Mouse (Mus musculus): ENCODE results near the gene Cbarp.

The Cbarp gene

DNA sequence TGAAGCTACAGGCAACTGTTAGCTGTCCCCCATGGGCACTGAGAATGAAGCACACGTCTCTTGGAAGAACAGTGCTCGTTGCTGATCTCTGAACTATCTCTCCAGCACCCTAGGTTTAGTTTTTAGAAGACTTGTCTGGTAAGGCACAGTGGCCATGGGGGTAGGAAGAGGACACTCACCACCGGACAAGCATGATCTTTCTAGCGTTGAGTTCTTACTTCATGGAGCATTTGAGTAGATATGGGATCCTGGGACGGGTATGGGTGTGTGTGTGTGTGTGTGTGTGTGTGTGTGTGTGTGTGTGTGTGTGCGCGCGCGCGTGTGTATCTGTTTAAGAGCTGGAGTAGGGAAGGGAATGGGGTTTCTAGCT is at the start of gene Cbarp:
Gene Cbarp (minus strand): TSS at position 170 of the 370 bp plus-strand sequence.
- no peak for DNase-seq (ENCODE audit: low read depth in 1 of 2, low spot score in 2 of 2)

DNA sequence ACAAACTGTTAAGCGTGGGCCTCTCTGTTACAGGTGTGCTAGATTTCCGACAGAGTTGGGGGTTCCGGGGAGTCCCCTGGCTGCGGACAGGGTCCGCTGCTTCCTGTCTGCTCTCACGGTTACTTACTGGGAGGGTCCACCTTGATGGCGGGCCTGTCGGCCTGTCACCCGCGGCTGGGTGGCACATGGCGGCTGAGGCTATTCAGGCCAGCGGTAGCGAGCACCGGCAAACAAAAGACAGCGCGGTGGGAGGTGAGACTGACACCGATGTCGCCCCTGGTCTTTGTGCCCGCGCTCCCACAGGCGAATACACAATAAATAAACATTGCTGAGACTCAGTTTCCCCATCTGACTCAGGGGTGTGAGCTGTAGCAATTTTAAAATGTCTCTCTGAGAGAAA is 49.4 kb upstream of the Cbarp start:
- no peak for DNase-seq (ENCODE audit: low read depth in 1 of 2, low spot score in 2 of 2)

DNA sequence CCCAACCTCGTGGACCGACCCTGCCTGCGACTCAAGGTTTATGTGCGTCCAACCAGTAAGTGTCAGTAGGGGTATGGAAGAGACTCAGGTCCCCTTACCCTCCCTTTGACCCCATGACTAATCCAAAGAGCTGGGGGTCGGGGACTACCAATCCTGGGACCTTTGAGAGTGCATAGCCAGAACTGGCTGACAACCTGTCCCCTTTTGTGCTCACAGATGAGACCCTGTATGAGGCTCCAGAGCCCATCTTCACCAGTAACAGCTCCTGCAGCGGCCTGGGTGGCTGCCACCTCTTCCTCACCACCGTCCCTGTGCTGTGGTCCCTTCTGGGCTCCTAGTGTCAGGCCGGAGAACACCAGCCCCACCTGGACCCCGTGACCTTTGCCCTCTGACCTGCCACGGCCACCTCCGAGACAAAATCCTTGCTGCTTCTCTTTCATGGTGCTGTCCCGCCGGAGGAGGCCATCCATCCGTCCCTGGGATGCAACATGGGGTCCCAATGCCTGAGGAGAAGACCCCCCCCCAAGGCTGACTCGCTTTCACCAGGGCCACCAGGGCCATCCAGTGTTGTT is 47.9 kb upstream of the Cbarp start:
- no peak for DNase-seq (ENCODE audit: low read depth in 1 of 2, low spot score in 2 of 2)

DNA sequence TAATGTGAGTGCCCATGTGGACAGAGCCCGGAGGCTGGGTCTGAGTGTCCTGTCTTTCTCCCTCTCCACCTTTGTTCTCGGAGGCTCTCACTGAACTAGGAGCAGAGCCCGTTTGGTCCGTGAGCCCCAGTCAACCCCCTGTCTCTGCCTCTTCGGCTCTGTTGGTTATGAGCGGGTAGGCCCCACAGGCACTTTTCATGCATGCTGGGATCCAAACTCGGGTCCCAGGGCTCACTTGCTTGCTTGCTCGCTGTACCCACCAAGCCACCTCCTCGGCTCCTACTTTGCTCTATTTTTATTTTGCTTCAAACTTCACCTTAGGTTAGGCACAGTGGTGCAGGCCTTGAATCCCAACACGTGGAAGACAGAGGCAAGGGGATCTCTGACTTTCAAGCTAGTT is 47.1 kb upstream of the Cbarp start:
- DNase-seq (ENCODE audit: low read depth in 1 of 2, low spot score in 2 of 2): no peak

DNA sequence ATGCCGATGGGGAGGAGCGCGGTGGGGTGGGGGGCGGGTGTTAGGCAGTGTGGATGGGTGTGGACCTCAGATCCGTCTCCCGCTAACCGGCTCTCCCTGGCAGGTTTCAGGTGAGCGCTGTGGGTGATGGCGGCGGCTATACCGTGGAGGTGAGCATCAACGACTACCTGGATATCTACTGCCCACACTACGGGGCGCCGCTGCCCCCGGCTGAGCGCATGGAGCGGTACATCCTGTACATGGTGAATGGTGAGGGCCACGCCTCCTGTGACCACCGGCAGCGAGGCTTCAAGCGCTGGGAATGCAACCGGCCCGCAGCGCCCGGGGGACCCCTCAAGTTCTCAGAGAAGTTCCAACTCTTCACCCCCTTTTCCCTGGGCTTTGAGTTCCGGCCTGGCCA is 46.0 kb upstream of the Cbarp start:
- DNase-seq (ENCODE audit: low read depth in 1 of 2, low spot score in 2 of 2): no peak

DNA sequence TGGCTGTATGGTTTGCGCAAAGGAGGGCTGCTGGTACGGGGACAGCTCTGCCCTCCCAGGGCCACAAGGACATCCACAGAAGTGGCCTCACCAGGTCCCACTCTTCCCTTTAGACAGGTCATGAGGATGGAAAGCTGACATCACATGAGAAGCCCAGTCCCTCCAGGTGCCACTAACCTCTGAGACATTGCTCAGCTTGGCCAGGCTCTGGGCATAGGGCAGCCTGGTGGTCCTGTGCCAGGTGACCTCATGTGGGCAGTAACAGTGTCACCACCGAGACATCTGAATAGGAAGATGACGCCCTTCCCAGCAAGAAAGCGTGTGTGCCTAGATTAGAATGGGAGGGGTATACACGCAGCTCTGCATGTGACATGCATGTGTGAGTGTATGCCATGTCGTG is 41.9 kb upstream of the Cbarp start:
- no peak for DNase-seq (ENCODE audit: low read depth in 1 of 2, low spot score in 2 of 2)

DNA sequence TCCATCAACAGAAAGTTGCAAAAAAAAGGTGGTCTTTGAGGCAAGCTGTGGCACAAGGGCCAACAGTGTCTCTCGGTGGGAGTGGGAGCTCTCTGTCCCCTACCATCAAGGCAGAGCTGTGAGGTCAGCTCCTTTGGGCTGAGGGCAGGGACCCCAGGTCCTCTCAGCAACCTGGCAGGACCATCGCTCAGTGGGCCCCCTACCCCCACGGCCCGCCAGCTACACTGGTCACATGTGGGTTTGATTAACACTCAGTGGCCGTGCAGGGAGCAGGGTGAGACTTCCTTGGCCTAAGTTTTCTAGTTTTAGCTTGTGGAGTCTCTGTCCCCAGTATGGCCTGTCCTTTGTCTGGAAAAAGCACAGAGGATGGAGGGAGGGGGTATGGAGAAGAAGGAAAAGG is 40.2 kb upstream of the Cbarp start:
- no peak for DNase-seq (ENCODE audit: low read depth in 1 of 2, low spot score in 2 of 2)

DNA sequence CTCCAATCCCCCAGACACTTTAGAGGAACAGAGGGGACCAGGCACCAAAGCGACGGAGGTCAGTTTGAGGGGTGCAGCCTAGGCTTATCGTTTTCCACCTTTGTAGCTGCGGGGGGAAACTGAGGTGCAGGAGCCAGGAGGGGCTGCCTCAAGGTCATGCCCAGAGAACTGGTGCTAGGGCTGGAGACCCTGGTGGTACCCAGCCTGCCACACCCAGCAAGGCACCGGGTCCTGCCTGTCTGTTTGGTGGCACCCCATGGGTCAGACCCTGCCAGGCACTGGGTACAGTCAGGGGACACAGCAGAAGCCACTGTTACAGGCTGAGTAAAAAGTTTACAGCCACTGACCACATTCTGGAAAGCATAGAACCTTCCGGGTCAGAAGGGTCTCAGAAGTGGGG is 39.7 kb upstream of the Cbarp start:
- DNase-seq (ENCODE audit: low read depth in 1 of 2, low spot score in 2 of 2): no peak

DNA sequence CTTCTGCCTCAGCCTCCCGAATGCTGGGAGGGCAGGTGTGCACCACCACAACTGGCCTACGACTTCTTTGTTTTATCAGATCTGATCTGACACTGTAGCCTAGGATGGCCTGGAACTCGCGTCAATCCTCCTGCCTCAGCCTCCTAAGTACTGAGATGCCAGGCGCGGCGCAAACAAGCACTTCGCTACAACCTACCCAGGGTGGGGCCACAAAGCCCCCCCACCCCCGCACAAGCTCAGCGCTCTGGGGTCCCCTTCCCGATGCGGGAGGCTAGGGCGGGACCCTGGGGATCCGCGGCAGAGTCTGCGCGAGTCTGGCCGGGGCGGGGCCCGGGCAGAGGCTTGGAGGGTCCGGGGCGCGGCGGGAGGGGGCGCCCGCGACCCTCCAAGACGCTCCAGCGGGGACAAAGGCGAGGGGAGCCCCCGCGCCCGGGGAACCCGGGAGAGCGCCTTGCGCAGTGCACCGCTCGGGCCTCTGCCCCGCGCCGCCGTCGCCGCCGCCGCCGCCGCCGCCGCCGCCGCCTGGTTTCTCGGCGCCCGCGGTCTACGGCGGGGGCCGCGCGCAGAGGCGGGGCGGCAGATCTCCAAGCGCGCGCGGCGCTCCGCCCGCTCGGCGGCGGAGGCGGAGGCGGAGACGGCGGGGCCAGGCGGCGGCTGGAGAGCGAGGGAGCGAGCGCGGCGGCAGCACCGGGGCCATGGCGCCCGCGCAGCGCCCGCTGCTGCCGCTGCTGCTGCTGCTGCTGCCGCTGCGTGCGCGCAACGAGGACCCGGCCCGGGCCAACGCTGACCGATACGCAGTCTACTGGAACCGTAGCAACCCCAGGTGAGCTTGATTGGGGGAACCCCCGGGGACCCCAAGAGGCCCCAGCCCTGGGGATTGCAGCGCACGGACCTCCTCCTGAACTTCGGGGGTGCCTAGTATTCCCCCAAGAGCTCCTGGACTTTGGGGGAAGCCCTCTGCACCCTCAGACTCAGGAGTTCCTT is 38.7 kb upstream of the Cbarp start, which contains the start of gene Efna2:
Gene Efna2 (plus strand): TSS at position 415 of the 984 bp plus-strand sequence.
- no peak for DNase-seq (ENCODE audit: low read depth in 1 of 2, low spot score in 2 of 2)

DNA sequence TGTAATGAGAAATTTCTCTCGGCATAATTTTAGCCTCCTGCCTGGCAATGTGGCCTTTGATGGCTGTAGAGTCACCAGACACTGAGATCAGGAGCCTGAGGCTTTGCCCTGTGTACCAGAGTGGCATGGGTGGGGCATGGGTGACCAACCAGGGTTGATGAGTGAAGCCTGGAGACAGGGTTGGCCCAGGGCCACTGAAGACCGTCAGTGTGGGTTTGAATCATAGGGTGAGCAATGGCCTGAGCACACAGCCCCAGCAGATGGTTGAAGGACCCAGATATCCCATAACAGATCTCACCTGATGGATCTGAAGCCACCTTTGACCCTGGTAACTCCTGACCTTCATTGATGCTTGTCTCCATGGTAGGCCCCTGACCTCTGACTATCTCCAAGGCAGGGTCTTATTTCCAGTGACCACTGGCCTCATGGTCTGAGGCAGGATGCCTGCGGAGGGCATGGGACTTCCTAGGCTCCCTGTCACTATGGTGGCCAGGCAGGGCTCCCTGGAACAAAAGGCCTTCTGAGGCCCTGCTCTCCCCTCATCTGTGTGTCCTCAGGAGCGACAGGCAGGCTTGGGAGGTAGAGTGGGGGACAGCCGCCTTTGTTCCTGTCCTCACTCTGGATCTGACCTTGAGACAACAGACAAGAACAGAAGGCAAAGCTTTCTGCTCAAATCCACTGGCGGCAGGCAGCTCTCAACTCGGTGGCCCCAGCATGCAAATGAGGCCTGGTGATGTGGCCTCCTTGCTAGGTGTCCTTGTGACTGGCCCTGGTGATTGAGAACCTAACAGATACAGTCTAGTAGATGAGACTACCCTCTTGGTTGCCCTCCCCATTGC is 37.0 kb upstream of the Cbarp start:
- DNase-seq (ENCODE audit: low read depth in 1 of 2, low spot score in 2 of 2): no peak

DNA sequence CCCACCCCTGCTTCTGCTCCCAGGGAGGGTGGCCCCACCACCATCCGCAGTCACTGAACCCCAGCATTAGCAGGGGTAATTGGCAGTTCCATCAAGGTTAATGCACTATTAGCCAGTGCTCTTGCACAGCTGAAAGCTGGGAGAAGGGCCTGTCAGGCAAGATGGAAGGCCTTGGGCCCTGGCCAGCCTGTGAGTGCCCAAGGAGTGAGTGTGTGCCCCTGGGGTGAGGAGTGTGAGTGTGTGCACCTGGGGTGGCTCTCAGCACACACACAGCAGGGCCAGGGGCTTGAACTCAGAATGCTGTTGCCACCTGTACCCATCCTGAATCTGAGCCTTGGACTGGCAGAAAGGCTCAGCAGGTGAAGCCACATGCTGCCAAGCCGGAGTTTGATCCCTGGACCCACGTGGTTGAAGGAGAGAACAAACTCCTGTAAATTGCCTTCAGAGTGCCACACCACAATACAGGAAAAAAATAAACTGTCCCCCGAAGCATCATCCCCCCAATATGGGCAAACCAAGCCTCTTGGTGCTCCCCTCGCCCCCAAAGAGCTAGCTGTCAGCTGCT is 35.7 kb upstream of the Cbarp start:
- DNase-seq (ENCODE audit: low read depth in 1 of 2, low spot score in 2 of 2): no peak

DNA sequence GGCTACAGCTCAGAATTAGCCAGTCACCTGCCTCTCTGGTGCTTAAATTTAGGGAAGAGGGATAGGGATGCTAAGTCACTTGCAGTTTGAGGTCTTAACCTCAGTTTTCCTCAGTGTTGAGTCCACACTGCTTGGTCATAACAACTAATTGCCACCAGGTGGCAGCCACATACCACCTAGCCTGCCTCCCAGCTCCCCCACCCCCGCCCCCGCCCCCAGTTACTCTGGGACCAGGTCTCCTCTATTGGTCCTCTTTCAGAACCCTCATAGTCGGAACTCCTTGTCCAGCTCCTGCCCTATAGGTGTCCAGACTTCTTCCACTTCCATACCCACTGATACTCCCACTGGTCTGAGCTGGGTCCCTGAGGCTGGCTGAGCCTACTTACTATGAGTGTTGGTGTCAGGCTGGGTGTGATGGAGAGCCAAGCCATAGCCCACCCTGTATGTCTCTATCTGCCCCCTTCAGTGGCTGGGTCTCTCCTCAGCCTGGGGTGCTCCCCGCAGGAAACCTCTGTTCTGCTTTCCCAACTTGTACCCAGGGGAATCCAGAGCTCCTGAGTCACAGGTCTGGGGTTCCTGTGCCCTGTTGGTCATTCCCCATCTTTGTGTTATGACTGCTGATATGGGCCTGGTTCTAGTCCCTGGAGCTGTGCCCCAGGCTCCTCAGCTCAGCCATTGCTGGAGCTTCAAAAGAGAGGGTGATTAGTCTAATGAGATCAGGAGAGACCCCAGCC is 35.1 kb upstream of the Cbarp start:
- DNase-seq (ENCODE audit: low read depth in 1 of 2, low spot score in 2 of 2): no peak

DNA sequence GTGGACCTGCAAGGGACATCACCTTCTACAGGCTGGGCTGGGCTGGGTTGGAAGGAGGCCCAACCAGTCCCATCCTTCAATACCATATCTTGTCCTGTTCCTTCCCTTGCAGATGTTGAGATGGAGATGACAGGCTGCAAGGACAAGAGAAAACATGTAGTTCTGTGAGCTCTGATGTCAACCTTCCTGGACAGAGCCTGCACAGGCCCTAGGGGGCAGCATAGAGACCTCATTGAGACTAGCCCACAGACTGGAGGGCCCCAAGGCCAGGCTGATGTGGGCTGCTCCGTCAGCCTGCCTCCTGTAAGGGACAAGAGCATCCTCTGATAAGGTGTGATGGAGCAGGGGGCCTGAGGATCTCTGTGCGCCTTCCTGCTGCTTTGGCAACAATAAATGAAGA is 34.1 kb upstream of the Cbarp start:
- no peak for DNase-seq (ENCODE audit: low read depth in 1 of 2, low spot score in 2 of 2)

DNA sequence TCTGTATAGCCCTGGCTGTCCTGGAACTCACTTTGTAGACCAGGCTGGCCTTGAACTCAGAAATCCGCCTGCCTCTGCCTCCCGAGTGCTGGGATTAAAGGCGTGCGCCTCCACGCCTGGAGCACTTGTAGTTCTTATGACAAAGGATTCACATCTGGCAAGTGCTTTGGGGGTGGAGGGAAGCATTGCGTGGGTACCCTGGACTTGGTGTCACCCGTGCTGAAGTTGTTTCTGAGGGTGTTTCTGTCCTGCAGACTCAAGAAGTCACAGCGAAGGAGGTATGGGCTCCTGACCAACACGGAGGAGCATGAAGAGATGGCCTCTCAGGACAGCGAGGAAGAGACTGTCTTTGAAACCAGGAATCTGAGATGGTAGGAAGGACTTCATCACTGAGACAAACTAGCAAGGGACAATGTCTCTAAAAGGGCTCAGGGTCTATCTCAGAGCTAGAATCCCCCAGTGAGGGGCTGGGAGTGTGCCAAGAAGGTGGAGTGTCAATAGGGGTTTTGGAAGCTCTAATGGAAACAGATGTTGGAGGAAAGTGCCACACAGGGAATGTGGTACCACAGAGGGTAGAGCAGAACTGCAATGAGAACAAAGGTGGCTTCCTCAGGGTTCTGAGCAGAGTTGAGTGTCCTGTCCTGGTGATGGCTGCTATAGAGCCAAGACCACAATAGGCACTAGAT is 33.5 kb upstream of the Cbarp start:
- DNase-seq (ENCODE audit: low read depth in 1 of 2, low spot score in 2 of 2): no peak

DNA sequence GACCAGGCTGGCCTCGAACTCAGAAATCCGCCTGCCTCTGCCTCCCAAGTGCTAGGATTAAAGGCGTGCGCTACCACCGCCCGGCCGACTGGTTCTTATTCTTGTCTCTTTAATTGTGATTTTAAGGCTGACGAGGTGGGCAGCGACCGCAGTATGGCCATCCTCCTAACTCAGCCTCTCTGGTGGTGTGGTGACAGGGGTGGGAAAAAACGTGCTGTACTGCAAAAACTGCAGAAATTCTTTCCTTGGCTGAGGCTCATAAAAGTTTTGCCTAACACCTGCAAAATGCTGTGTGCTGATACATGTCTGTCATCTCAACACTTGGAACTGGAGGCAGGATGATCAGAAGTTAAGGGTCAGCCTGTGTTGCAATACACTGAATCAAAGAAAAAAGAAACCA is 32.7 kb upstream of the Cbarp start:
- no peak for DNase-seq (ENCODE audit: low read depth in 1 of 2, low spot score in 2 of 2)

DNA sequence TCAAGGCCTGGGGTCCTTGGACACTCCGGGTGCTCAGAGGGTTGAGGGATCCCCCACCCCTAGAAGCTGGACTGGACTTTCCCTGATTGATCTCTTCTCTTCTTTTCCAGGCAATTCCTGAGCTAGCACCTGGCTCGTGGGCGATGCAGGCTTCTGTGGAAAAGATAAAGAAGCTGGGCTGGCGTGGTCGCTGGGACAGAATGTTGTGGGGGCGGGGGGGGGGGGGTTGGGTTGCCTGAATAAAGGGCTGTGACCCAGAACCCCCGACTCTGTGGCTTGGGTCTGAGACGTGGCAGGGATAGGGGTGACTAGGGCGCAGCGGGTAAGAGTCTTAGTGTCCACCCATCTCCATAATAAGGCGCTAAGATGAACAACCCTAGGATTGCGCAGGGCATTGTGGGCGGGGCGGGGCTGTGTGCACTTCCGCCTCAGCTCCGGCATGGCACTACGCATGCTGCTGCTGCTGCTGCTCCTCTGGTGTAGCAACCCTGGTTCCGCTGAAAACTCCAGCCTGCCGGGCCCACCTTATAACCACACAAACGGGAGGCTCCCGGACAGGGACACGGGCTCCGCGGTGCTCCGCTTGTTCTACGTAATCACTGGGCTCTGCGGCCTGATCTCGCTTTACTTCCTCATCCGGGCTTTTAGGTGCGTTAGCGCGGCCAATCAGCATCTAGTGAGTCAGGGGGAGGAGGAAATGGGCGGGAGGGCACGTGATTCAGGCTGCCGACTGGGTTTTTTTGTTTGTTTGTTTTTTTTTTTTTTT is 32.1 kb upstream of the Cbarp start, which contains the start of gene 1600002K03Rik:
Gene 1600002K03Rik (plus strand): TSS at position 418 of the 766 bp plus-strand sequence.
- peak; percentile 91 to 94 for DNase-seq (ENCODE audit: low read depth in 1 of 2, low spot score in 2 of 2)

DNA sequence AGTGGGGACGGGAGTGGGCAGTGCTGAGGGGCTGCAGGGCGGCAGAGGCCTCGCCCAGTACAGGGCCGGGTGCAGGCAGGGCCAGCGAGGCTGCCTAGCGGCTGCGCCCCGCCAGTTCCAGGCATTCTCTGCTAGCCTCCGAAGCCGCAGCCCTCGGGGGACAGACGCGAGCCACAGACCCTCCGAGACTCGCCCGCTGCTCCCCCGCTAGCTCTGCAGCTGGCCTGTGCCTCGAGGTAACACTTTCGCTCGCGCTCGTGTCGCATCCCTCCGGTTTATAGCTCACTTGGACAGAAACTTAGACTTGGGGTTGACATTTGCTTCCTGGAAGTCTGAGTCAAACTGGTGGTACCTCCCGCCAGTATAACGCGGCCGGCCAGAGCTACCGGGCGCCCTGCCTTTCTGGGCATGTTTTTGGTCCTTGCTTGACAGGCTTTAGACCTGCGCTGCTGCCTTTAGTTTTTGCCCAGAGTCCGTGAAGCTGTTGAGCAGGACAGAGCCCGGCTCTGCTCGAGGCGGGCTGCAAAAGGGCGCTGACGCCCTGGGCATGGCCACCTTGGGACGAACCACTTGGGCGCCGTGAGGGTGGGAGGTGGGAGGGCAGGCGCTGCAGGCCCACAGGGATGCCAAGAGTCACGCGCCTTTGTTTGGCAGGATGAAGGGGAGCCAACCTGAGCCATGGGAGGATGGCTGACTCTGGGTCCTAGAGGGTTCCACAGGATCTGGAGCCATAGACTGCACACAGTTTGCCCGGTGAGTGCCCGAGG is 31.3 kb upstream of the Cbarp start:
- no peak for DNase-seq (ENCODE audit: low read depth in 1 of 2, low spot score in 2 of 2)

DNA sequence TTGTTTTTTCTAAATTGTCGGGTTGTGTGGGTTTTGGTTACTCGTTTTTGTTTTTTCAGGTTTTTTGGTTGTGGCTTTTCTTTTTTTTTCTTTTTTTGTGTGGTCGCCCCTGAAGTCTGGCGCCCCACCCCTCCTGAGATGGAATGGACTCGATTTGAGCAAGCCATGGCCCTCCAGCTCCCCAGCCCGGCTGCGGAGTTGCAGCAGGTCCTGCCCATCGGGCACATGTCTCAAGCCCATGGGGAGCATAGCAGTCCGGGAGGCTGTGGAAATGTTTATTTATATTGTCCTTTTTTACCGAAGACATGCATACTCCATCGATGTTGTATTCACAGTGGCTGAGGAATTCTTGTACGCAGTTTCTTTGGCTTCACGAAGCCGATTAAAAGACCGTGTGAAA is 30.6 kb upstream of the Cbarp start:
- no peak for DNase-seq (ENCODE audit: low read depth in 1 of 2, low spot score in 2 of 2)

Measured in monocyte, adult 2 months (primary cell).